Mouse (Mus musculus) embryo, embryonic 11.5 days (tissue): ENCODE results near the gene D10Jhu81e.
A peak's percentile ranks its signal among the peaks of the same experiment; 100 is the strongest.

Experiments used
- DNase-seq: peaks from one replicate; pipeline ENCODE4 v3.0.0-alpha.2; 2012; ENCODE audit warnings: low read depth, low spot score

Gene D10Jhu81e

DNA sequence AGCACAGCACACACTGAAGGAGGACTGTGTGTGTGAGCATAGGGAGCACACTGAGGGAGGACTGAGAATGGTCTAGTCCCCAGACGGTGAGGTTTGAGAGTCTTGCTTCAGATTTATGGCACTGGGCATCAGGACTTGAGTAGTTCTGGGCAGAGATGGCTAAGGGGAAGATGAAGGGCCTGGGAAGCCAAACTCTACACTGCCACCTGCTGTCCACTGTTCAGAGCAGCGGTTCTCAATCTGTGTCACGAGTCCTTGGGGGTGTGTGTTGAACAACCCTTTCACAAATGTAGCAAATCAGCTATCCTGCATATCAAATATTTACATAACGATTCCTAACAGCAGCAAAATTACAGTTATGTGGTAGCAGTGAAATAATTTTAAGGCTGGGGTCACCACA lies 5.7 kb downstream of the D10Jhu81e start:
- peak; percentile 51 for DNase-seq

DNA sequence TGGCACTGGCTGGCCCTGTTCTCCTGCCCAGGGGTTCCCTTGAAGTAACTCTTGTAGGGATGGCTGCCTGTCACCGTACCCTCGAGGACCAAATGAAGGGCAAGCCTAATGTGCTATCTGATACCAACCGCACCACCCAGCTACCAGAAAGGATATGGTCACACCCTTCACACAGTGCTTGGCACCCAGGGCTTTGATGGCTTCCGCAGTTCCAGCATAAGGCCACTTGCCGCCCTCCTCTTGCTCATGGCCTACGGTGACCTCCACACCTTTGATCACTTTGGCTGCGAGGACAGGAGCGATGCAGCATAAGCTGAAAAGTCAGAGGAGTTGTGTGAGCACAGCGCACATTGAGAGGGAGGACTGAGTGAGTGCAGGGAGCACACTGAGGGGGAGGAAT lies 6.3 kb downstream of the D10Jhu81e start:
- no peak for DNase-seq

DNA sequence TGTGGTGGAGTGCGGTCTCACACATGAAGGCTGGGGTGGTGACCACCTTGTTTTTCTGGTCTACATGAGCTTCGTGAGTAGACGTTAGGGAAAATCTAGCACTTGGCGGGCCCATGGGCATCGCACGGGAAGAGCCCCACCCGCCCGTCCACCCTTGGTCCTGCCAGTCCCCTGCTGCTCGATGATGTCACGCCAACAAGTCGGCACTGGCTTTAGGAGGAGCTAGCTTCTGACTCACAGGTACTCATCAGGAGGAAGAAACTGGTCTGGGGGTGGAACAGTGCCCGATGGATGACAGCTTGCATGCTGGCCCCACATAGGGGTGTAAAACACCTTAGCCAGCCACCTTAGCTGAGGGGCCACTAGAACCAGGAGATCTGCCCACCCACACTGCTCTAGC lies 6.9 kb downstream of the D10Jhu81e start:
- no peak for DNase-seq

GRCm38 (mm10) chr10:78161096-78161495 lies 8.5 kb downstream of the D10Jhu81e start:
- DNase-seq: no peak

- no peak for DNase-seq
These were observed 9.1 kb downstream of the D10Jhu81e start for GRCm38 (mm10) chr10:78160369-78161095.

DNA sequence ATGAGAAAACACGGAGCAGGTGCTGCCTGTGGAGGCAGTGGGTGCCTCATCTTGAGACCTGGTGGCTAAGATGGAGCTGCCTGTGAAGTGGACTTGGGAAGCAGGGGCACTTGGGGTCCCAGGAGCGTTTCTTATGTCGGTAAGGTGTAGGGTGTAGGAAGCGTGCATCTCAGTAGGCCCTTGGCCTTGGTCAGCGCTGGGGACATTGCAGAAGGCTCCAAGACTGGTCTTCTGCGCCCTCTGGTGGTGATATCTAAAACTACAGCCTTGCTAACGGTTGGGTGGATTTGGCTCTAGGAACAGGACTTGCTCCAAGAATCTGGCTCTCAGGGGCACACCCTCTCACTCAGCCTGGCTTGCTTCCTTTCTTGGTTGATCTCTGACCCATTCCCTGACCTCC lies 9.7 kb downstream of the D10Jhu81e start:
- peak; percentile 77 for DNase-seq

DNA sequence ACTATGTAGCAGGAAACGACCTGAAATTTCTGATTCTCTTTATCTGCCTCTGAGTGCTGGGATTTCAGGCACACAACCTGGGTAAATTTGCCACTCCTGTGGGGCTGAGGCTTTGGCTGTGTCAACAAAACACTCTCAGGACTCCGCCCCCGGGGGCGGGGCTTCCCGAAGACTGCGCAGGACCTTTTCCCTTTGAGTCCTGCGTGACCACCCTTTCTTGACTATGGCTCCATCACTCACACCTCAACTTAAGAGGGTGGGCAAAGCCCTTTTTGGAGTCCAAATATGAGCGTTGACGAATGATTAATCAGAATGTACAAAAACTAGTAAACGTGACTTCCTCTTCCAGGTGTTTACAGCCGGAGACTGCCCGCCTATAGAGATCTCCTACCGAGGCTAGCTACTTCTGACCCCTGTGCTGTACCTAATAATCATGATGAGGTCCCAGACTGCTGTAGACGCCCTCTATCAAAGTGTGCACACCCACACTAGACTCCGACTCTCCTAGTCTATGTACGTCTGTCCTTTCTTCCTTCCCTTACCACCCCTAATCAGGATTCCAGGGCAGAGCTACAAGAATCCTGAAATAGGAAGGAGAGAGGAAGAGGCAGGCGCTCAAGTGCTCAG lies 10.2 kb downstream of the D10Jhu81e start:
- DNase-seq: no peak

DNA sequence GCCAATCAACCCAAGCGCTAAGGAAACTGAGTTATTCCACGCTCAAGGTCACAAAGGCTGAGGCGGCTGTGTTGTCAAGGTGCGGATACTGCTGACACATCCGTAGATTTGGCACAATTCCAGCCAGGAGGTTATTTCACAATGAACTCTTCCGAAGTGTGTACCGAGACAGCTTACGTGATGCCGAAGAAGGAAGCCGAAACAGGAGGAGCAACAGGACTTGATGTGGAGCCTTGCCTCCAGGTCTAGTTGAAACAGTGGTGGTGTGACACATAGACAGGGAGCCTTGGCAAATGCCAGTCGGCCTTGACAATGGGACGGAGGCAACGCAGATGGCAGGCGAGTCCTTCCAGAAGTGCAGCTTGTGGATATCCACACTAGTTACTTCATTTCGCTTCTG lies 11.5 kb downstream of the D10Jhu81e start:
- no peak for DNase-seq

DNA sequence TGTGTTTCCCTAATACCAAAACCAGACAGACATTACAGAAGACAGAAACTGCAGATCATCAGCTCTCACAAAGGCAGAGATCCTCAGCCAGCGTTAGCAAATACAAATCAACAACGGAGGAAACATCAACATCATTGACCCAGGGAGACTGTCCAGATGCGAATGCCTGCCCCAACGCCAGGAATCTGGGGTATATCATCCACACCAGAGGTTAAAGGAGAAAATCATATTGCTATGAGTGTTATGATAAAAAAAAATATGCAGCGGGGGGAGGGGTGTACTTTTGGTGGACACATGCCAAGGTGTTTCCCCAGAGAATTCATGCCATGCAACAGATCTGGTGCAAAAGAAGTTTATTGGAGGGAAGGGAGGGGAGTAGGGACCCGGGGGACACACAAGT lies 12.7 kb downstream of the D10Jhu81e start:
- no peak for DNase-seq

GRCm38 (mm10) chr10:78148834-78149766 lies 20.5 kb downstream of the D10Jhu81e start:
- DNase-seq: no peak

GRCm38 (mm10) chr10:78147908-78148441 lies 21.6 kb downstream of the D10Jhu81e start:
- no peak for DNase-seq

DNA sequence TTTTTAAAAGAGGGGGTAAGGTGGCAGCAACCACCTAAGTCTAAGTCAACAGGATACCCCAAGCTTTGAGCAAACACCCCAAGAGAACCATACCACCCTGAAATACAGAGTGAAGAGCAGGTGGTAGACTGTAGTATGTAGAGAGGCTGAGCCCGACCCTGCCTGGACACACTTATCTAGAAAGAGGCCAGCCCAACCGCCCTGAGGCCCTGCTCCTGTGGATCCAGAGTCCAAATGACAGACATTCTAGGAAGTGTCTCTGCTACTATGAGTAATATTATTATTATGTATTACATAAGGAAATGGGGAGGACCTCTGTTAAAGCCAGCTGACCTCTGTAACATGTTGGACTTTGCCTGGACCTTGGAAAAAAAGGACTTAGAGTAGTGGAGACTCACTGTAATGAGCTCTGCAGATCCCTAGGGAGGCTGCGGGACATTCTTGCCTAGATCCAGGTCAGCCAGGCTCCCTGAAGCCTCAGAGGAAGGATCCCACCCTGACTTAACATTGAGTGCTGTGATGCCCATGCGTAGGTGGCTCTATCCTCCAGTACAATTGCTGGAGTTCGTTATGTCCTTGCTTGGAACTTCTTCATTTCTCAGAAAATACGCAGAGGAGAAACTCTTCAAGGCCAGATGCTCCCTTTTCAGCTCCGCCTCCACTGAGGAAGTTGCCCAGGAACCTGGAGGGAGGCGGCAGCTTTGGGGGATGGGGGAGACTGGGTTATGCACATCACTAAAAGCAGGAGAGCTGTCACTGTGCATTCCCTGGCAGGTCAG lies 25.7 kb downstream of the D10Jhu81e start:
- no peak for DNase-seq

DNA sequence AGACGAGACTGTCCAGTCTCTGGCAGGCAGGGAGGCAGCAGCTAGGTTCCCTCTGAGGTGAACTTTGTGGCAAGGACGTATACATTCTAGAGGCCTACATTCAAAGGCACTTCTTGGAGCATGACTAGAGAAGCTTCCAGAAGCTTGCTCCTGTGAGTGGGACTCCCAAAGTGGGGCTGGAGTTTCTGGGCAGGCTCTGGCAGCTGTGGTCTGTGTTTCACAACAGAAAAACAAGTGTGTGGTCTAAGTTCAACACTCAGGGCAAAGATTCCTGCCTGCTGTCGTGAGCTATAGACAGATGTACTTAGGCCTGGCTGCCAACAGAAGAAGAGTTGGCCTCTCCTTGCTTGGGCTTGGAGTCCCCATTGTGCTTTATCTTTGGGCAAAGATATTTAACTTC lies 28.7 kb downstream of the D10Jhu81e start:
- DNase-seq: no peak

DNA sequence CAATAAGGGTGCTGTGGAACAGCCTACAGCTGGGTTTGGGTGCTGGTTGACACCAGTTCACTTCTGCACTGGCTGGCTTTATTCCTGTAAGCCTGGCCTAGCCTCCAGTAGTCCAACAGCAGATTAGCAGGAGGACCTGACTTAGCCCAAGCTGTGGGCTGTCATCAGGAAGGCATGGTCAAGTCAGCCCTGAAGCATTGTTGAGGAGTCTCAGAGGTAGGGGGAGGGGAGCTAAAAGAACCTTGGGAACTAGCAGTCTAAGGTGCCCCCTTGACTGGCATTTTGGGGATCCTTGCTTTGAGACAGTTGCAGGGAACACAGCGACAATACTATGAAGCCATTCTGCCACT lies 29.4 kb downstream of the D10Jhu81e start:
- DNase-seq: no peak

- no peak for DNase-seq
These were observed 29.9 kb downstream of the D10Jhu81e start for GRCm38 (mm10) chr10:78139572-78140250.

DNA sequence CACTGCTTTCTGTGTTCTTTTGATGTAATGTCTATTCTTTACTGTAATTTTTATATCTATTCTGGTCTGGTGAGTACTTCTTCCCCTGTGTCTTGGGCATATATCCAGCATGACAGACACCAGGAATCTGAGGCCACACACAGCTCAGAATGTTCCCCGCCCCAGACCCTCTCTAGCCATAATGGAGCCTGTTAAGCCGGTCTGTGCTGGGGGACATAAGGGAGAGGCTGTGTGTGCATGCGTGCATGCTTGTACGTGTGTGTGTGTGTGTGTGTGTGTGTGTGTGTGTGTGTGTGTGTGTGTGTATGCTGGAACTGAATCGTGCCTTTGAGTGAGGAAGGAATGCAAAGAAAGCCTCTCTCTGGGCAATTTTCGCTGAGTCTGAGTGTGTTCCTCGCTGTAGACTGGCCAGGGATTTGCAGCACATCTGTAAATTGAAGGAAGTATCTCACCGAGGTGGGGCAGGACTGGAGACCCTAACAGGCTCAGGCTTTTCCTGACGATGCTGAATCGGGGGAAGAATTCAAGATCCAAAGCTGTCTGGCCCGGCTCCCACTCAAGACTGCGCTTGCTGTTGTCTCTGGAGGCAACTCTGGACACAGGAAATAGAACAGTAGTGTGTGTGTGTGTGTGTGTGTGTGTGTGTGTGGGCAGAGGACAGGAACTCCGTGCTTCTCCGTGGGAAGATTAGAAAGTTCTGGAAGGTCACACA lies 30.6 kb downstream of the D10Jhu81e start:
- no peak for DNase-seq

- no peak for DNase-seq
These were observed 32.4 kb downstream of the D10Jhu81e start for GRCm38 (mm10) chr10:78137191-78137590.

DNA sequence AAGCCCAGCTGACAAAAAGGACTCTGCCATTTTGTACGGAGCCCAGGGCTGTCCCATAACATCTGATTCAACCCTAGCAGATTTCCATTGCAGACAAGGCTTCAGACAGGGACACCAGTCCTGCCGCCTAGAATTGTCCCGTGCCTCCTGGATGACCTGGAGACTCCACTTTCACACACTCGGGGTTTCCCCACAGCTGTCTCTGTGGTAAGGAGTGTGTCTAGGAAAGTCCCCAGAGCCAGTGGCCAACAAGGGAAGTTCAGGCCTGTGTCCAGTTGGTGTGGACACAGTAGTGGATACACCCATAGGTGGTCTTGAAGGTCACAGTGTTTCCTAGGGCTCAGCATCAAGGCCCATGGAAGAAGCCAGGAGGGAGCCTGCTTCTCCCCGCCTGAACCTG lies 33.6 kb downstream of the D10Jhu81e start:
- no peak for DNase-seq

DNA sequence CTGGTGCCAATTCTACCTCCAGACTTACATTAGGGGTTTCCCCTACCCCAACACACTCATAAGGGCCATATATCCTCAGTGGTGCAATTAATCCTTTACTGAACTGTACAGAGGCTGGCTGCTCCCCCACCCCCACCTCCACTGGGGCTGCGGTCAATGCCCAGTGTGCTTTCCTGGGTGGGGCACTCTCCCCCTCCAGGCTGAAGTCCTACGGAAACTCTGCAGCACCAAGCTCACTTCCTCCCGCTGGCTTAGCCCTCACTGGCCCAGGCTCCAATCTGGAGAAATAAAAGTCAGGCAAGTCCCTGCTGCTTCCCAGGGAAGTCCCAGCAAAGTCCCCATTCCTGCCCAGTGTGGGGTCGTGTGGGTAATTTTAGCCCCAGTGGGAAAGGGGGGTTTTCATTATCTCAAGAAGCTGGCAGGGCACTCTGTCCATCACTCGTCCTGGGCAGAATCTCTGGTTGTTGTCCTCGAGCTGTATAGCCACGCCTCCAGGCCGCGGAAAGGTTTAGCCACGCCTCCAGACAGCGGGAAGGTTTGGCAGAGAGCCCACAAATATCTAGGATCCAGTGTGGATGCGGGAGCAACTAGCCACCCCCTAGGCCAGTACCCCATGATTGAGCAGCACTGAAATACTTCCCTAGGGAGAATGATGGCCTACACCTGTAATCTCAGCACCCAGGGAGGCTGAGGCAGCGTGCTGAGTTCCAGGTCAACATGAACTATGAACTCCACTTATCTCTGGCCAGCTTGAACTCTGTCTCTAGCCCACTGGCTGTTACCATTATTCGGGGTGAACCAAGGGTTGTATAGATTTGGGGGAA lies 34.4 kb downstream of the D10Jhu81e start:
- no peak for DNase-seq
